Mouse (Mus musculus) liver, adult 2 months (tissue): ENCODE measurements around the gene Il12b. TPM values are rescaled to one million over a fixed set of nuclear protein-coding genes. Genes with fewer than 3 reads are reported as not detected.
A peak's percentile ranks its signal among the peaks of the same experiment; 100 is the strongest.

Experiments
- DNase-seq: peaks from one replicate; pipeline ENCODE4 v3.0.0-alpha.2; 2011; ENCODE audit warnings: low read depth, low spot score; ENCODE audit errors: extremely low read depth
- H3K27ac ChIP-seq: fragments of 200-500 bp; replicated peaks from 2 replicates; pipeline ENCODE4 v1.5.1; 2012; ENCODE audit warnings: low read depth, mild to moderate bottlenecking, control low read depth, inconsistent platforms, low read length; ENCODE audit not compliant: insufficient read depth
- H3K27me3 ChIP-seq: fragments of 200-500 bp; 2 replicates; pipeline ENCODE4 v1.6.1; 2012; ENCODE audit warnings: mild to moderate bottlenecking, moderate library complexity, low read length, inconsistent platforms; ENCODE audit not compliant: control insufficient read depth, insufficient read depth
- H3K36me3 ChIP-seq: fragments of 200-500 bp; 2 replicates; pipeline ENCODE4 v1.6.1; 2012; ENCODE audit warnings: low read length, inconsistent platforms; ENCODE audit not compliant: control insufficient read depth, insufficient read depth
- H3K4me1 ChIP-seq: fragments of 200-500 bp; 2 replicates; pipeline ENCODE4 v1.6.1; 2011; ENCODE audit warnings: low read length; ENCODE audit not compliant: control insufficient read depth, insufficient read depth
- H3K4me3 ChIP-seq: fragments of 200-500 bp; 2 replicates; pipeline ENCODE4 v1.5.1; 2011; ENCODE audit warnings: low read depth, mild to moderate bottlenecking, control low read depth, low read length, moderate library complexity; ENCODE audit not compliant: insufficient read depth
- H3K79me2 ChIP-seq: fragments of 200-500 bp; 2 replicates; pipeline ENCODE4 v1.6.1; 2012; ENCODE audit warnings: inconsistent platforms, mild to moderate bottlenecking, low read length, moderate library complexity; ENCODE audit not compliant: control insufficient read depth, insufficient read depth
- H3K9ac ChIP-seq: fragments of 200-500 bp; 2 replicates; pipeline ENCODE4 v1.6.1; 2012; ENCODE audit warnings: low read depth, mild to moderate bottlenecking, control low read depth, inconsistent platforms, low read length
- CTCF ChIP-seq: fragments of 200-500 bp; IDR thresholded peaks from 2 replicates; pipeline ENCODE4 v1.5.1; 2011; ENCODE audit warnings: low read depth, low read length, control low read depth
- POLR2A ChIP-seq: fragments of 200-500 bp; IDR thresholded peaks from 2 replicates; pipeline ENCODE4 v1.6.1; 2011; ENCODE audit warnings: low read length, control low read depth; ENCODE audit not compliant: insufficient read depth; ENCODE audit errors: extremely low read depth
- WGBS: fragments of 180-500 bp; shearing (Covaris S2); methylation state at CpG from one replicate; pipeline ENCODE4 v1.1.7; 2018; 5-methylcytosine and 5-hydroxymethylcytosine counted together
- polyA plus RNA-seq: library from polyadenylated mRNA; depleted of rRNA; stranded (reverse); fragments of >200 nt; gene quantifications from 2 replicates; pipeline ENCODE4 v1.2.3, GENCODE M21; 2012; rRNA removed
- total RNA-seq: library from RNA; depleted of rRNA; stranded (reverse); fragments of >200 nt; gene quantifications from 2 replicates; pipeline ENCODE4 v1.2.3, GENCODE M21; 2014; rRNA removed

The Il12b gene
- not detected in 2 replicates for total RNA-seq
- not detected in 2 replicates for polyA plus RNA-seq

GRCm38 (mm10) chr11:44399763-44400162, at the start of gene Il12b:
TSS of gene Il12b (plus strand) at chr11:44400063.
- no peak for TF ChIP-seq CTCF
- TF ChIP-seq POLR2A: no peak
- no peak for DNase-seq
- no peak within 1 kb of the TSS for H3K9ac ChIP-seq
- no peak within 1 kb of the TSS for H3K4me3 ChIP-seq
- no peaks in the 10 kb centered on the region for H3K79me2 ChIP-seq
- H3K27me3 ChIP-seq: no peaks in the 10 kb centered on the region
- H3K27ac ChIP-seq: no peak within 1 kb of the TSS
- H3K4me1 ChIP-seq: no peaks in the 10 kb centered on the region
- WGBS: 69% methylated on average over 6 of the region's 6 CpGs
- no peaks in the 10 kb centered on the region for H3K36me3 ChIP-seq

DNA sequence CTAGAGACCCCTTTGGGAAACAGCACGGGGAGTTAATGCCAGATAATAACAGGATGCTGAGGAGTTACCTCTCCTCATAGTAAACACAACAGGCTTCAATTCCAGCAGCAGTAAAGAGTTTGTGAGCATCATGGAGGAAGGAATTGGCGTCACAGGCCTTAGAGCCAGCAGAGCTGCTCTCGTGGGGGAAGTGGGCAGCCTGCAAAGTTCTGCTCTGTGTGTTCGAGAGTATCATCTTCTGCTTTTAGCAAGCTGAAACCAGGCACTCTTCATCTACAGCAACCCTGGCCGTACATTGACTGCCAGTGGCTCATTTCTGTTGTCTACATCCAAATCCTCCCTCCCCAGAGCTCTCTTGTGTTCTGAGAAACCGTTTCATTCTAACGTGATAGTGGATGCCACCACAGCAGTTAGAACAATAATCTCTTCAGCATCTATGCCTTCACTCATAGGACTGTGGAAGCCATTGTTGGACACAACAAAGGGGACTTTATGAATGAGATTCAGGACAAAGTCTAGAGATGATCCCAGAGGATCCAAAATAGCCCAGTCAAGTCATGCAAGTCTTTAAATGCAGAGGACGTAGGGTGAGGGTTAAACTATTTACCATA, 44.9 kb upstream of the Il12b start:
- Histone ChIP-seq H3K79me2 (no peaks in the 10 kb centered on the region), H3K27ac (no peak overlapping the region), H3K9ac (no peak overlapping the region), H3K4me3 (no peak overlapping the region), H3K36me3 (no peaks in the 10 kb centered on the region), H3K4me1 (no peaks in the 10 kb centered on the region), H3K27me3 (no peaks in the 10 kb centered on the region)
- WGBS: 75% methylated on average over 8 of the region's 8 CpGs
- DNase-seq: no peak
- TF ChIP-seq CTCF: no peak
- TF ChIP-seq POLR2A: no peak

DNA sequence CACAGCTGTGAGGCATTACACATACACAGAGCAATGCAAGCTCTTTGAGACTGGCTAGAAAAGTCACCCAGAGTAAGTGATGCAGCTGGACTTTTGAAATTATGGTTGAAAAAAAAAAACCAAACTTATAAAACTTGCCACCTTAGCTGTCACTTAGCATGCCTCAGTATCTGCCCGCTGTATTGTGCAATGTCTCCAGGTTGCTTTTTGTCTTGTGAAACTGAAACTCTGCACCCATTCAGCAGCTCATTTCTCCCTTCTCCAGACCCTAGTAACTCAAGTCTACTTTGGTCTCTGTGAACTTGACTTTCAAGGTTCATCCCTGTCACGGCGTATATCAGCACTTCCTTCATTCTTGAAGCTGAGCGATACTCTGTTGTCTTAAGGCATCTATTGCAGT, 43.7 kb upstream of the Il12b start:
- no peak overlapping the region for H3K9ac ChIP-seq
- WGBS: 81% methylated on average over 4 of the region's 4 CpGs
- H3K27me3 ChIP-seq: no peaks in the 10 kb centered on the region
- H3K36me3 ChIP-seq: no peaks in the 10 kb centered on the region
- no peak overlapping the region for H3K4me3 ChIP-seq
- no peak overlapping the region for H3K27ac ChIP-seq
- no peaks in the 10 kb centered on the region for H3K79me2 ChIP-seq
- TF ChIP-seq CTCF (no peak), POLR2A (no peak)
- DNase-seq: no peak
- no peaks in the 10 kb centered on the region for H3K4me1 ChIP-seq

DNA sequence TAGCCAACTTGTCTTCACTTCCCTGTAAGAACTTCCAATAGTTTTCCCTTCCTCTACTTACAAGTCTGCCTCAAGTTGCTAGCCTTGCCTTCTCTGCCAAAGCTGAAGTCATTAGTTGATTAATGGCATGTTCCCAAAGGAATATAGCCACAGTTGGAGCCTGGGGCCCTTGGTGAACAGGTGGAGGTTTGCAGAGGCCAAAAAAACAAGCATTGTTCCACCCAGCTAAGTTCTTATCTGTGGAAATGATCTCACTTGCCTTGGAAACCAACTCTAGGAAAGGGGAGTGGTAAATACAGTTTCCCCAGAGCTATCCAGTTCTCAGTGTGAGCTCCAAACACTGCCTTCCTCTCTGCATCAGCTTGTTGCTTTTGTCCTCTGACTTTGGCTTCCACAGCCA, 35.3 kb upstream of the Il12b start:
- Histone ChIP-seq H3K4me3 (no peak overlapping the region), H3K9ac (no peak overlapping the region), H3K27me3 (no peaks in the 10 kb centered on the region), H3K27ac (no peak overlapping the region), H3K36me3 (no peaks in the 10 kb centered on the region), H3K79me2 (no peaks in the 10 kb centered on the region), H3K4me1 (no peaks in the 10 kb centered on the region)
- DNase-seq: no peak
- TF ChIP-seq CTCF (no peak), POLR2A (no peak)

- Histone ChIP-seq H3K9ac (no peak overlapping the region), H3K27me3 (no peaks in the 10 kb centered on the region), H3K79me2 (no peaks in the 10 kb centered on the region), H3K27ac (no peak overlapping the region), H3K4me1 (no peaks in the 10 kb centered on the region), H3K4me3 (no peak overlapping the region), H3K36me3 (no peaks in the 10 kb centered on the region)
- no peak for DNase-seq
- TF ChIP-seq POLR2A (no peak), CTCF (no peak)
- WGBS: 81% methylated on average over 1 of the region's 1 CpGs
Observed at GRCm38 (mm10) chr11:44367711-44368110, 32.2 kb upstream of the Il12b start.

DNA sequence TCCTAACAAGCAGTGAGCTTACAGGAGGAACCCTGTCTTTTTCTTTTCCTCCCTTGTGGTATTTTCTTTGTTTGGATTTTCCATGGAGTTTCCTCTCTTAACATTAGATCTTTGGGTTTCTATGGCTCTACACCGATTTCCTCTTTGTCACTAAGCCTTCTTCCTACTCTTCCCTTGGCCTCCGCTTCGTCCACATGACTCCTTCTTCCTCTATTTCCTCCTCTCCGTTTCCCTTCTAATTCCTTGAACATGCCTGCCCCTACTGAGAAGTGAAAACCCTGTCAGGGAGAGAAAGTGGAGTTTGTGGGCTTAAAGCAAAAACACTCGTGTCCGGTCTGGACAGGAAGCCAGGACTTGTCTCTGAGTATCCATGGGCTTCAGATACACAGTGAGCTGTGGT, 27.0 kb upstream of the Il12b start:
- H3K27ac ChIP-seq: no peak overlapping the region
- H3K36me3 ChIP-seq: no peaks in the 10 kb centered on the region
- no peaks in the 10 kb centered on the region for H3K4me1 ChIP-seq
- H3K79me2 ChIP-seq: no peaks in the 10 kb centered on the region
- TF ChIP-seq POLR2A: no peak
- no peak for TF ChIP-seq CTCF
- peak; percentile 17 for DNase-seq
- H3K4me3 ChIP-seq: no peak overlapping the region
- no peak overlapping the region for H3K9ac ChIP-seq
- WGBS: 69% methylated on average over 6 of the region's 6 CpGs
- H3K27me3 ChIP-seq: no peaks in the 10 kb centered on the region
